Mouse (Mus musculus): ENCODE measurements around the gene Cacna1g. TPM values are rescaled to one million over a fixed set of nuclear protein-coding genes. Genes with fewer than 3 reads are reported as not detected.
"Not testable (repeated sequence)": the region's sequence is repeated elsewhere in the genome, so short reads cannot be mapped to it uniquely, and the experiment has no call there.

Gene Cacna1g
- polyA plus RNA-seq, 1 experiment = not detected

DNA sequence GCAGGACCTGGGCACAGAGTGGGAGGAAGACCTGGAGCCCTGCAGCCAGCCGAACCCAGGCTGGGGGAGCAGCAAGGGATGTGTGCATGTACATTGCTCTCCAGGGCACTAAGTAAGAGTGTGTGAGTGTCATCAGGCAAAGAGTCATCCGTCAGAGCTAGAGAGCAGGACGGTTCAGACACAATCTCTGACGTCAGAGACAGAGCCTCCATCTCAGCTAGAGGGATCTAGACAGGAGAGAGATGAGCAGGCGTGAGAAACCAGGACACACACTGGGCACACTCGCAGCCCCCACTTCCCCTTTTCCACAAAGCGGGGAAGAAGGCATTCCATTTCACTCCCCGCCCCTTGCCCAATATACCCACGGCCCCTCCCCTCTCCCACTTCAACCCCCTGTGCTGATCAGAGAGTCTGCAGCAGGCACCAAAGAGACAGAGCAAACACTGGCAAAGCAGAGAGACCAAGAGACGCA is 61.0 kb downstream of the Cacna1g start:
- Histone ChIP-seq H3K4me3 (ENCODE audit: insufficient read depth, low read length) (no peak overlapping the region), H3K27ac (ENCODE audit: insufficient read depth, low read depth, low read length) (no peak overlapping the region), H3K4me1 (ENCODE audit: control insufficient read depth, insufficient read depth, low read length) (peaks cover 4% of the 10 kb centered on the region)
- no peak for TF ChIP-seq POLR2A (IDR thresholded peaks at IDR 0.05; ENCODE audit: borderline replicate concordance, low read depth, low read length)
- no peak for TF ChIP-seq CTCF (IDR thresholded peaks at IDR 0.05; ENCODE audit: low read depth, low read length)

DNA sequence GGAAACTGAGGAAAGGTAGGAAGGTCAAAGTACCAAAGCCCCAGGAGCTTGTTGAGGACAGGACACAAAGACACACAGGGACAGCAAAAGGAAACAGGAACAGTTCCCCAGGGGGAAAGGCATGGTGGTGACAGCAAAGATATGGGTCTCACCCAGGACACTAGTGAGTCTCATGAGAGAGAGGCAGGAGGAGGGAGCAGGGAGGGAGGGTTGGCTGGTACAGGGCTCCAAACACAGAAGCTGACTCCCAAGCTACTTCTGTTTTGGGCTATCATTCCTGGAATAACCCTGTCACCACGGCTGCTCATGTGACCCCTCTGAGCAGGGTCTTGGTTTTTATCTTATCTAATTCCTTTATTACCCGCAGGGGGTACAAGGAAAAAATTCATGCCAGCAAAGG is 61.4 kb downstream of the Cacna1g start:
- TF ChIP-seq POLR2A (IDR thresholded peaks at IDR 0.05; ENCODE audit: borderline replicate concordance, low read depth, low read length) (no peak), CTCF (IDR thresholded peaks at IDR 0.05; ENCODE audit: low read depth, low read length) (no peak)
- Histone ChIP-seq H3K4me3 (ENCODE audit: insufficient read depth, low read length) (no peak overlapping the region), H3K4me1 (ENCODE audit: control insufficient read depth, insufficient read depth, low read length) (peaks cover 4% of the 10 kb centered on the region), H3K27ac (ENCODE audit: insufficient read depth, low read depth, low read length) (no peak overlapping the region)

DNA sequence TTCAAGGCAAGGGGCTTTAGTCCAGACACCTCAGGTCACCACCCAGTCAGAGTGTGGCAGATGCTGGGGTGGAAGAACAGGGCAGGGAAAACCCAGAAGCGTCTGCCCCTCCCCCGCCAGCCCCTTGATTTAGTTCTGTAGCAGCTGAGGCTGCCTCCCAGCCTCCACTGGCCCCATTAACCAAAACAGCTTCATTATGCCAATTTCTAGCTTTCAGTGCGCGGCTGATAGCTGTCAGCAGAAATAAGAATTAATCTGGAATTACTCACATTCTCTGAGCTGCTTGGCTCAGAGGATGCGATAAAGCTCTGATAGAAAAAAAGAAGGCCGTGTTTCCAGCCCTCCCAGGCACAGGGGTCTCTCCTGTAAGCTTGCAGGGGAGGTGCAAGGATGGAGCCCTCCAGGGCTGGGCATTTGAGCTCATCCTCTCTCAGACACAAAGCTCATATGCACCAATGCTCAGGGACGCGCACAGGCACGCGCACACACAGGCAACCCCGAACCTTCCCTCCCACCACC is 66.1 kb downstream of the Cacna1g start:
- Histone ChIP-seq H3K4me1 (ENCODE audit: control insufficient read depth, insufficient read depth, low read length) (peaks cover 11% of the 10 kb centered on the region), H3K4me3 (ENCODE audit: insufficient read depth, low read length) (no peak overlapping the region)
- no peak for TF ChIP-seq POLR2A (IDR thresholded peaks at IDR 0.05; ENCODE audit: borderline replicate concordance, low read depth, low read length)
- no peak for TF ChIP-seq CTCF (IDR thresholded peaks at IDR 0.05; ENCODE audit: low read depth, low read length)

DNA sequence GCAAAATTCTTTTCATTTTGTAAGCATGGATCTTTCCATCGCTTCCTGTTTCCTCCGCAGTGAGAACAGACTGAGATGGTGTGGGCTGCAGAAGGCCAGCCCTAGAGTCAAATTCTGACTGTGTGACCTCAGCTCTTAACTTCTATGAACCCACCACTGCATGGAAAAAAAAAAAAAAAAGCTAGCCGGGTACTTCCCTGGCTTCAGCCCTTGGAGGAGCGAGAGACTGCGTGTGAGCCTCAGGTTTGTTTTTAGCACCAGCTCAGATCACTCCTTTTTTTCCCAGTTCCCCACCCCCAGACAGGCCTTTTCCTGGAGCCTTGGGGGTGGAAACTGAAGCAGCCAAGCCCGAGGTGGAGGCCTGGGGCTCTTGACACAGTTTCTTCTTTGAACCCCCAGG is 68.7 kb downstream of the Cacna1g start:
- TF ChIP-seq CTCF (IDR thresholded peaks at IDR 0.05; ENCODE audit: low read depth, low read length) (no peak), POLR2A (IDR thresholded peaks at IDR 0.05; ENCODE audit: borderline replicate concordance, low read depth, low read length) (no peak)
- Histone ChIP-seq H3K4me1 (ENCODE audit: control insufficient read depth, insufficient read depth, low read length) (peaks cover 12% of the 10 kb centered on the region), H3K27ac (ENCODE audit: insufficient read depth, low read depth, low read length) (no peak overlapping the region), H3K4me3 (ENCODE audit: insufficient read depth, low read length) (no peak overlapping the region)

More for the DNA sequence above, 66.1 kb downstream of the Cacna1g start:
- no peak overlapping the region for H3K27ac ChIP-seq (ENCODE audit: insufficient read depth, low read depth, low read length)

DNA sequence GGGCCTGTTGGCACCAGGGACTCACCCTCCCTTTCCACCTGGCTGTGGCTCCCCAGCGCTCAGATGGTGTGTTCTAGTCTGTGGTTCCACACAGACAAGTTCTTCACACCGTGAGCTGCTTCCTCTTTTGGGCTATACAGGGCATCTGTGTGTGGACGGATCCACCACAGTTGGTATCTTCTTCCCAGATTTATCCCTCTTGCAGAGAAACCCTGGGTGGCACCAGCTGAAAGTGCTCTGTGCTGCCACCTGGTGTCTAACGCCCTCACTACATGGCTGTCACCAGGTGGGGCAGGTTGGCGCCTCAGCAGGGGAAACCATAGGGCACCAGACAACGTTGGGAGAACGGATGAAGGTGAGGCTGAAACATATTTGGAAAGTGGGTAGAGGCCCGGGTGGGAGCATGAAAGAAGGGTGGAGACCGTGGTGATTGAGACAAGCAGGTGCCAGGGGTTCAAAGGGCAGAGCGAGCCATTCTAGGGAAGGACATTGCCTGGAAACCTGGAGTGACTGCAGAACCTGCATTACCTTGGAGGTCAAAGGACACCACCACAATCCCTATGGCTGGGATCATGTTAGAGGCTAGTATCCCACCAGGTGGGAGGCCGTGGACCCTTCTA is 69.2 kb downstream of the Cacna1g start:
- Histone ChIP-seq H3K27ac (ENCODE audit: insufficient read depth, low read depth, low read length) (no peak overlapping the region), H3K4me1 (ENCODE audit: control insufficient read depth, insufficient read depth, low read length) (peaks cover 9% of the 10 kb centered on the region), H3K4me3 (ENCODE audit: insufficient read depth, low read length) (no peak overlapping the region)
- no peak for TF ChIP-seq POLR2A (IDR thresholded peaks at IDR 0.05; ENCODE audit: borderline replicate concordance, low read depth, low read length)
- TF ChIP-seq CTCF (IDR thresholded peaks at IDR 0.05; ENCODE audit: low read depth, low read length) = peak; percentile 67

GRCm38 (mm10) chr11:94404178-94404577 is 69.8 kb downstream of the Cacna1g start:
- peaks cover 9% of the 10 kb centered on the region for H3K4me1 ChIP-seq (ENCODE audit: control insufficient read depth, insufficient read depth, low read length)
- no peak overlapping the region for H3K4me3 ChIP-seq (ENCODE audit: insufficient read depth, low read length)
- no peak overlapping the region for H3K27ac ChIP-seq (ENCODE audit: insufficient read depth, low read depth, low read length)
- TF ChIP-seq CTCF (IDR thresholded peaks at IDR 0.05; ENCODE audit: low read depth, low read length) (no peak), POLR2A (IDR thresholded peaks at IDR 0.05; ENCODE audit: borderline replicate concordance, low read depth, low read length) (no peak)

GRCm38 (mm10) chr11:94403757-94404156 is 70.2 kb downstream of the Cacna1g start:
- TF ChIP-seq POLR2A (IDR thresholded peaks at IDR 0.05; ENCODE audit: borderline replicate concordance, low read depth, low read length) = no peak
- TF ChIP-seq CTCF (IDR thresholded peaks at IDR 0.05; ENCODE audit: low read depth, low read length) = no peak
- H3K4me1 ChIP-seq (ENCODE audit: control insufficient read depth, insufficient read depth, low read length) = peaks cover 9% of the 10 kb centered on the region
- no peak overlapping the region for H3K27ac ChIP-seq (ENCODE audit: insufficient read depth, low read depth, low read length)
- no peak overlapping the region for H3K4me3 ChIP-seq (ENCODE audit: insufficient read depth, low read length)

DNA sequence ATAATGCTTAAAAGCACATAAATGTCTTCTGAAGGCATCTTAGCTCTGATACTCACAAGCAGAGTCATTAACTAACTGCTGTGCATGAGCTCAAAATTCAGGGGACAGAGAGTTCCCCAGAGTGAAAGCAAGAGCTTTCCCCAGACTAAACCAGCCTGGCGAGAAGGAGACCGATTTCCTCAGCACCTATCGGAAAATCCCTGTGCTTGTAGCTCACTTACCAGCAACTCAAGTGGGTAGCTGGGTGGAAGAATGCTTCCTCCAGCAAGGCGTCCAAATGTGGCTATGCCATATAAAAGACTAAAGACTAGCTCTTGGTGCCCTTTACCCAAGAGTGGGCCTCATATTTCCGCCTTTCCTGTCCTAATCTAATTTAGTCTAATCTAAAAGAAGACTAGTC is 71.3 kb downstream of the Cacna1g start:
- peaks cover 9% of the 10 kb centered on the region for H3K4me1 ChIP-seq (ENCODE audit: control insufficient read depth, insufficient read depth, low read length)
- TF ChIP-seq POLR2A (IDR thresholded peaks at IDR 0.05; ENCODE audit: borderline replicate concordance, low read depth, low read length) (no peak), CTCF (IDR thresholded peaks at IDR 0.05; ENCODE audit: low read depth, low read length) (no peak)
- no peak overlapping the region for H3K4me3 ChIP-seq (ENCODE audit: insufficient read depth, low read length)
- H3K27ac ChIP-seq (ENCODE audit: insufficient read depth, low read depth, low read length) = no peak overlapping the region

DNA sequence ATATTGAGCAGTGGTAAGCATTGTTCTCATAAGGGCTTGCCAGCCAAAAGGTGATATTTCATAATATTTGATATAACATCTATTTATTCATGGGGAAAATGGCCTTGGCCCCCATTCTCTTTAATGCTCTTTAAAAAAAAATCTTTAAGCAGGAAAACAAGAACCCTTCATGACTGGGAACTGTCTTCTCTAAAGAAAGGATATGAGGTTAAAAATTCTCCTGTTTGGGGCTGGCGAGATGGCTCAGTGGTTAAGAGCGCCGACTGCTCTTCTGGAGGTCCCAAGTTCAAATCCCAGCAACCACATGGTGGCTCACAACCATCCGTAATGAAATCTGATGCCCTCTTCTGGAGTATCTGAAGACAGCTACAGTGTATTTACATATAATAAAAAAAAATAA is 72.0 kb downstream of the Cacna1g start:
- H3K4me3 ChIP-seq (ENCODE audit: insufficient read depth, low read length); H3K27ac ChIP-seq (ENCODE audit: insufficient read depth, low read depth, low read length); H3K4me1 ChIP-seq (ENCODE audit: control insufficient read depth, insufficient read depth, low read length): not testable (repeated sequence)

DNA sequence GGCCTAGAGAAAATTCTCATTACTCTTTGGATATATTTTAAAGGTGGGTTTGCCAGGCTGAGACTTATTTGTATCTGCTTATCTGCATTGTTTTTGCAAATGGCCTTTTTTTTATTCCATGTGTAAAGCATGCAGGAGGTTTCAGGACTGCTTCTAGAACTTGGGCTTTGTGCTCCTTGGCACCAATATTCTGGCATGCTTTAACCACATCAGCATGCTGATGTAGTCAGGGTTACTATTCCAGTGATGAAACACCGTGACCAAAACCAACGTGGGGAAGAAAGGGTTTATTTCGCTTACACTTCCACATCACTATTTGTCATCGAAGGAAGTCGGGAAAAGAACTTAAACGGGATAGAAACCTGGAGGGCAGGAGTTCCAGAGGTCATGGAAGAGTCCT is 73.0 kb downstream of the Cacna1g start:
- H3K4me1 ChIP-seq (ENCODE audit: control insufficient read depth, insufficient read depth, low read length) = peaks cover 9% of the 10 kb centered on the region
- no peak overlapping the region for H3K4me3 ChIP-seq (ENCODE audit: insufficient read depth, low read length)
- no peak overlapping the region for H3K27ac ChIP-seq (ENCODE audit: insufficient read depth, low read depth, low read length)
- no peak for TF ChIP-seq POLR2A (IDR thresholded peaks at IDR 0.05; ENCODE audit: borderline replicate concordance, low read depth, low read length)
- TF ChIP-seq CTCF (IDR thresholded peaks at IDR 0.05; ENCODE audit: low read depth, low read length) = no peak

Data from bone marrow macrophage, adult 2 months (primary cell).